Mouse (Mus musculus) cerebellum, adult 11 months (tissue): ENCODE measurements around the gene Prdm2.

ENCODE experiments used
- DNase-seq: peaks from one replicate; pipeline ENCODE4 v3.0.0; 2022

The Prdm2 gene

DNA sequence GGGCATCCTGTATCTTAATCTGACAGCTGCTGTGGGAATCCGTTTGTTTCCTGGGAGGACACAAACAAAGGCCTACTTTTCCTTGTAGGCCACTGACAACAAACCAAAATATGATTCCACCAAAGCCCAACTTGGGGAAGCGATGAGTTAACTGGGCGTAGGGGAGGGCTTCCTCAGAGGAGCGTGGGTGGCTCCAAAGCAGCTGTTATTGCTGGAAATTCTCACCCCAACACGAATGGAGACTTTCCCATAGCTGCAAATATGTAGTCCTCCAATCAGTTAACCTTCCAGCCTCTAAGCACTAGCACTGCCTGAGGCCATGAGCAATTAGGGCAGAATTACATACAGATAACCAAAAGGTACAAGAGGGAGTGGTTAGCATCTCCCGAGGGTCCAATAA, 112.6 kb downstream of the Prdm2 start:
- no peak for DNase-seq

GRCm38 (mm10) chr4:143099288-143100039, 113.3 kb downstream of the Prdm2 start:
- DNase-seq: no peak

DNA sequence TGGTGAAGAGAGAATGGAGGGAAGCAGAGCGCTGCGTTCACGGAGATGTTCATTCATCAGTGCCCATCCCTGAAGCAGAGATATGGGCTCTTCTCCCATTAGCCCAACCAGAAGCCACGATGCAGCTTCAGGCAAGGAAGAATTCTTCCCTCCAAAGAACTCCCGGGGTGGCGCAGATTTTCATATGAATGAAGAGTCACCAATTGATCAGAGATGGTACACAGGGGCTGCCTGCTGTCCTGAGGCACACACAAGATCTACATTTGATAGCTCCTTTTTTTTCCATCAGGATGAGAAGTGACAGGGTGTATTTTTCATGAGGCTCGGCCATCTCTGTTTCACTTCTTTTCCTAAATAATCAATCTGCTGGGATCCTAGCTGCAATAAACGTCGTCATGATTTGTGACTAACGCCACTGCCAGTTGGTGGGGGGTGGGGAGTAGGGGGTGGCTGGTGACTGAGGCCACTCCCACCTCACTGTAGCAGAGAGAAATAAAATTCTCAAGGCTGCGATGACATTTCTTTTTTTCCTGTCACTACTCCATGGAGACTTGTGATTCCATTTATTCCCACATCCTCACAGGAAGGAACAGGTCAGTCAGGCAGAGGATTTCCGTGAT, 120.6 kb downstream of the Prdm2 start:
- DNase-seq: no peak

GRCm38 (mm10) chr4:143090551-143090950, 122.2 kb downstream of the Prdm2 start:
- DNase-seq: no peak

GRCm38 (mm10) chr4:143074071-143074765, 138.6 kb downstream of the Prdm2 start:
- DNase-seq: no peak

DNA sequence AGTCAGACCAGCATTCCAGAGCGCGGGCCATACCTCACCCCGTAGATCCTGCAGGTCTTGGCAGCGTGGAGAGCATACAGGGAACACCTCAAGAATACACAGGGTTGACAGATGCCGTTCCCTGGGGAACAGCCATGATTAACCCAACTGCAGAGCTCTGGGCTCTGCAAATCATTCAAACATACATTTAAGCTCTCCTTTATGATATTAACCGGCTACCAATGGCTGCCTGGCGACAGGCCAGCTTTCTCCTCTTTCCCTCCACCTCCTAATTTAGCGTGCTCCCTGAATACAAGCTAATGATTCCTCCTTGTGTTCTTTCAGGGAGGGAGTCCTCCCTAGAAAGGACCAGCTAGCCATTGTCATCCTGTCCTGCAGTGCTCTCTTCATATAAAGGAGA, 141.0 kb downstream of the Prdm2 start:
- DNase-seq: no peak

GRCm38 (mm10) chr4:143067006-143067405, 145.8 kb downstream of the Prdm2 start:
- no peak for DNase-seq

DNA sequence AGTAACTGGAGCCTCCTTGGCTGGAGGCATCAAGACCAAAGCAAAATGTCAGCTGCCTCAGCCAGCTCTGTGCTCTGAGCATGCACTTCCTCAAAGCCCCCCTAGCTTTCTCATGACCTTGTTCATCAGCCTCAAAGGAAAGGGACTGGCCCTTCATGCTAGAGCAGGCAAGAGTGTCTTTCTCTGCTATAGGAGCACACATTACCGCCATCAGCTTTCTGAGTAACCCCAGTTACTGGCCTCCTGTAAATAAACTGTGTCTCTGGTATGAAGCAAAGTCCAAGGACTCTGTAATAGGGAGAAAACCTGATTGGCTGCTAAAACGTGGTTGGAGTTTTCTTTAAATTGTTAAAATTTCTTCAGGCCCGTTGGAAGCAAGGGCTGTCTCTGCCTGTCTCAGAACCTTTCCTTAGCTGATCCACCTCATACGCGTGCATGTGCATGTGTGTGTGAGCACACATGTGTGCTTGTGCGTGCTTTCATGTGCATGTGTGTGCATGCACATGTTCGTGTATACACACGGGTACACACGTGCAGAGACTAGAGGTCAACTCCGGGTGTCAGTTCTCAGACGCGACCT, 153.9 kb downstream of the Prdm2 start:
- DNase-seq: no peak
